Mouse (Mus musculus) myocyte (in vitro differentiated cells): ENCODE data around the gene Hectd2. TPM values are rescaled to one million over a fixed set of nuclear protein-coding genes. Genes with fewer than 3 reads are reported as not detected.

Experiments used
- H3K27me3 ChIP-seq: one replicate; pipeline ENCODE4 v1.6.1; 2011; ENCODE audit not compliant: control insufficient read depth, insufficient read depth, insufficient read length
- H3K36me3 ChIP-seq: one replicate; pipeline ENCODE4 v1.6.1; 2011; ENCODE audit not compliant: control insufficient read depth, insufficient read depth
- H3K4me2 ChIP-seq: one replicate; pipeline ENCODE4 v1.6.1; 2011; ENCODE audit warnings: low read depth, control low read depth
- H3K4me3 ChIP-seq: one replicate; pipeline ENCODE4 v1.5.1; 2011; ENCODE audit warnings: mild to moderate bottlenecking, control low read depth, moderate library complexity
- H3K79me2 ChIP-seq: one replicate; pipeline ENCODE4 v1.6.1; 2011; ENCODE audit not compliant: control insufficient read depth, insufficient read depth
- H3ac ChIP-seq: one replicate; pipeline ENCODE4 v1.6.1; 2011; ENCODE audit not compliant: control insufficient read depth, insufficient read length
- CEBPB ChIP-seq: IDR thresholded peaks from 2 replicates; pipeline ENCODE4 v1.6.1; 2011; ENCODE audit warnings: mild to moderate bottlenecking, moderate library complexity; ENCODE audit not compliant: poor library complexity, insufficient read depth, severe bottlenecking
- E2F4 ChIP-seq: IDR thresholded peaks from one replicate; pipeline ENCODE4 v1.6.1; 2011; ENCODE audit warnings: mild to moderate bottlenecking, control low read depth, moderate library complexity; ENCODE audit not compliant: insufficient read depth
- MAX ChIP-seq: IDR thresholded peaks from one replicate; pipeline ENCODE4 v1.6.1; 2011; ENCODE audit warnings: low read depth, mild to moderate bottlenecking, control low read depth
- MYOD1 ChIP-seq, 3 experiments: IDR thresholded peaks; one replicate each; pipeline ENCODE4 v1.6.1; 2011; ENCODE audit warnings: control low read depth in 2 of 3, low read depth in 2 of 3, mild to moderate bottlenecking in 2 of 3, moderate library complexity in 1 of 3; ENCODE audit not compliant: insufficient read length in 2 of 3, control insufficient read depth in 1 of 3
- MYOG ChIP-seq, 3 experiments: IDR thresholded peaks; one replicate each; pipeline ENCODE4 v1.6.1; 2011; ENCODE audit warnings: control low read depth in 2 of 3, low read depth in 2 of 3, mild to moderate bottlenecking in 2 of 3; ENCODE audit not compliant: insufficient read length in 2 of 3, control insufficient read depth in 1 of 3, insufficient read depth in 1 of 3
- POLR2A ChIP-seq: IDR thresholded peaks from one replicate; pipeline ENCODE4 v1.6.1; 2011; ENCODE audit warnings: low read depth, mild to moderate bottlenecking, control low read depth, moderate library complexity; ENCODE audit not compliant: insufficient read length
- POLR2AphosphoS2 ChIP-seq: IDR thresholded peaks from one replicate; pipeline ENCODE4 v1.6.1; 2011; ENCODE audit warnings: low read depth, control low read depth; ENCODE audit not compliant: insufficient read length
- REST ChIP-seq: IDR thresholded peaks from one replicate; pipeline ENCODE4 v1.6.1; 2011; ENCODE audit warnings: mild to moderate bottlenecking, control low read depth, moderate library complexity; ENCODE audit not compliant: insufficient read depth, insufficient read length
- SRF ChIP-seq: IDR thresholded peaks from one replicate; pipeline ENCODE4 v1.6.1; 2011; ENCODE audit warnings: low read depth; ENCODE audit not compliant: control insufficient read depth, insufficient read length
- TCF12 ChIP-seq: IDR thresholded peaks from one replicate; pipeline ENCODE4 v1.6.1; 2011; ENCODE audit warnings: mild to moderate bottlenecking, control low read depth; ENCODE audit not compliant: poor library complexity, insufficient read depth, severe bottlenecking
- TCF3 ChIP-seq: IDR thresholded peaks from one replicate; pipeline ENCODE4 v1.6.1; 2011; ENCODE audit warnings: low read depth, control low read depth; ENCODE audit not compliant: insufficient read length
- USF1 ChIP-seq: IDR thresholded peaks from one replicate; pipeline ENCODE4 v1.6.1; 2011; ENCODE audit warnings: low read depth, mild to moderate bottlenecking, control low read depth, moderate library complexity
- polyA plus RNA-seq: library from polyadenylated mRNA; unstranded; fragments of >200 nt; fragmentation: generic; extraction: Trizol; gene quantifications from one replicate; pipeline ENCODE4 v1.2.1, GENCODE M21; 2012; ENCODE audit warnings: missing spikeins

The Hectd2 gene
- polyA plus RNA-seq, 1 experiment, result 0.88 TPM

DNA sequence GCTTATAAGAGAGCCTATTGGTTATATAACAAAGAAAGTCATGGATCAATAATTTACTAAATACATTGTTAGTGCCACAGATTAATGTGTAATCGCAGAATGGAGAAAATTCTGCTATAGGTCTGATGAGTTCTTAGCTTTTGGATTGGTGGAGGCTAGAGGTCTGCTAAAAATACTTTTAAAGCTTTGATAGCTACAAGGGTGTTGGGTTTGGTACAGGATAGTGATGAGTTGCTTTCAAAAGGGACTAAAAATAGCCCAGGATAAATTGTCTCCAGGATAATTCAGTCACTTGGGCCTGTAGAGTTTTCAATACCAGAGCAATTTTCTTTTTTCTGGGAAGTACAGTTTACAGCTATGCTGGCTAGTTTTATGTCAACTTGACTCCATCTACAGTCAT is 108.3 kb downstream of the Hectd2 start:
- H3K4me2 ChIP-seq, result no peak overlapping the region
- no peaks in the 10 kb centered on the region for H3K36me3 ChIP-seq
- no peaks in the 10 kb centered on the region for H3K27me3 ChIP-seq
- TF ChIP-seq E2F4, result no peak
- no peak for TF ChIP-seq CEBPB
- TF ChIP-seq MYOG (IDR thresholded peaks at IDR 0.05; ENCODE audit: control insufficient read depth in 1 of 3, insufficient read depth in 1 of 3, insufficient read length in 2 of 3, low read depth in 2 of 3), result no peak
- no peak for TF ChIP-seq TCF3
- H3K4me3 ChIP-seq, result no peak overlapping the region
- H3ac ChIP-seq, result no peak overlapping the region
- no peaks in the 10 kb centered on the region for H3K79me2 ChIP-seq

DNA sequence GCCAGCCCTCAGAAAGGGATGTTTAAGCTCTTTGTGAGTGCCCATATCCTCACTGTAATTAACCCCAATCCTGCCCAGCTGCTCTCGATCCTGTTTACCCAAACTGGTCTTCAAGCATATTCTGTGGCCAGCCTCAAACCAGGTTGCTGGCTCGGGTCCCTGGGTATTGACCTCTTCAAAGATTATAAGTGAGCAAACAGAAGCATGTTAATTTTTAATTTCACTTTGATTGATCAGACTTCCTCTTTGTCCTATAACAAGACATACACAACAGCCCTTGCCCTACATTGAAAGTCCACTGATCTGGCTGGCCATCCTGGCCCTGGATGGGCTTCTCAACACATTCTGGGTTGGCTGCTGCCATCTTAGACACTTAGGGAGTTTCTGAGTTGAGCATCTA is 109.5 kb downstream of the Hectd2 start:
- Histone ChIP-seq H3K79me2 (no peaks in the 10 kb centered on the region), H3K4me2 (no peak overlapping the region), H3K36me3 (no peaks in the 10 kb centered on the region), H3K4me3 (no peak overlapping the region), H3K27me3 (no peaks in the 10 kb centered on the region), H3ac (no peak overlapping the region)
- no peak for TF ChIP-seq POLR2AphosphoS2

DNA sequence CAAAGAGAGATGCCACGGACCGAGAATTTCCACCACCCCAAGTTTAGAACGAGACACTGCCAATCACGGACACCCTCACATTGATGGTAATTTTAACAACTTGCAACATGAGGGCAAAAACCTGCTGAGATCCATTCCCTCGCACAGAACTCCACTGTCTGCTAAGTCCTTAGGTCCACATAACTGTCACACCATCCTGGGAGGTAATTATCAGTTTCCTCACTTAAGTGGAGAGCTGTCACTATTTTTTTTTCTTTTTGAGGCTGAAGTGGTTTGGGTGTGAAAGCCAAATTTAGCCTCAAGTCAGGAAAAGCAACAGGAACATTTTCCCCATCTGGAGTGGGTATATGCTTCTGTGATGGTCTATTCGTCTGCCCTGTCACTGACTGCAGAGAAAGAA is 110.0 kb downstream of the Hectd2 start:
- TF ChIP-seq SRF (no peak), USF1 (no peak), POLR2AphosphoS2 (no peak), POLR2A (no peak), TCF3 (no peak), MYOD1 (IDR thresholded peaks at IDR 0.05; ENCODE audit: control insufficient read depth in 1 of 3, insufficient read length in 2 of 3, low read depth in 2 of 3) (no peak), TCF12 (no peak), REST (no peak), E2F4 (no peak), MAX (no peak), CEBPB (no peak), MYOG (IDR thresholded peaks at IDR 0.05; ENCODE audit: control insufficient read depth in 1 of 3, insufficient read depth in 1 of 3, insufficient read length in 2 of 3, low read depth in 2 of 3) (no peak)
- no peak overlapping the region for H3ac ChIP-seq
- H3K79me2 ChIP-seq, result no peaks in the 10 kb centered on the region
- no peaks in the 10 kb centered on the region for H3K36me3 ChIP-seq
- H3K4me2 ChIP-seq, result no peak overlapping the region
- H3K4me3 ChIP-seq, result no peak overlapping the region
- no peaks in the 10 kb centered on the region for H3K27me3 ChIP-seq

DNA sequence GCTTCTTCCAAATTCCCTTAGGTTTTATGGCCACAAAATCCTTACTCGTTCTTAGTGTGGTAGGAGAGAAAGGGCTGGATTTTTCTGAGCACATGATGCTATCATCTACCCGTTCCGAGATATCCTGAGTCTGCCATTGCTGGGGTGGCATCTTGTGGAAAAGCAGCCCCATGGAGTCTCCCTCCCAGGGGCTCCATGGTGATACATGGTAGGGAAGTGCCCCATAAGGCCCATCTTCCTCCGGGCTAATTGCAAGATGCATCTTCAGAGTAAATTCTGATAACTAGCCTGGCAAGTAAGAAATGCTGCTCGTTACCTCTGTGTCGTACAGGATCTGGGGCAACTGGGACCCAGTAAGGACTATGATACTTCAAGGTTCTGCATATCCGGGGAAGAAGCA is 110.8 kb downstream of the Hectd2 start:
- no peak overlapping the region for H3K4me3 ChIP-seq

DNA sequence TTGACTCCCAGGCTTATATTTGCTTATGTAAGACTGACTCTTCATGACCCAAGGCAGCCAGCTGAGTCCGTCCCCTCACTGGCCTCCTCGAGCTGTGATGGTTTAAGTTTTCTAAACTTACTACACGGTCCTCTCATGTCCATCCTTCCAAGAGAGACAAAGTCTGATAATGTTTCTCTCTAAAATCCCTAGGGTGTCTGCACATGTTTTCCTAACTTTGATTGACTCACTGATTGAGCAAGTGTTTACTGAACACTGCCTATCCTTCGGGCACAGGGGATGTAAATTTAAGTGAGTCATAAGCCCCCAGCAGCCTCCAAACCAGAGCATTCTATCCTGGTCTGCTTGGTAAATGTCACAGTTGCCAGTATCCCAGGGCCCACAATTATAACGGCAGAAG is 111.2 kb downstream of the Hectd2 start:
- Histone ChIP-seq H3K27me3 (no peaks in the 10 kb centered on the region), H3K4me3 (no peak overlapping the region), H3K4me2 (no peak overlapping the region), H3K36me3 (no peaks in the 10 kb centered on the region), H3ac (no peak overlapping the region), H3K79me2 (no peaks in the 10 kb centered on the region)
- TF ChIP-seq CEBPB (0 out of 2 replicates have a peak, but pooled peaks have one; percentile 9), POLR2A (no peak)

More for the DNA sequence above, 110.8 kb downstream of the Hectd2 start:
- no peaks in the 10 kb centered on the region for H3K79me2 ChIP-seq
- no peaks in the 10 kb centered on the region for H3K27me3 ChIP-seq
- H3K36me3 ChIP-seq, result no peaks in the 10 kb centered on the region
- H3ac ChIP-seq, result no peak overlapping the region
- no peak overlapping the region for H3K4me2 ChIP-seq
- no peak for TF ChIP-seq CEBPB
- no peak for TF ChIP-seq SRF
- TF ChIP-seq MYOG (IDR thresholded peaks at IDR 0.05; ENCODE audit: control insufficient read depth in 1 of 3, insufficient read depth in 1 of 3, insufficient read length in 2 of 3, low read depth in 2 of 3), result no peak
- TF ChIP-seq TCF12, result no peak
- no peak for TF ChIP-seq POLR2AphosphoS2
- no peak for TF ChIP-seq POLR2A
- no peak for TF ChIP-seq MAX
- TF ChIP-seq TCF3, result no peak
- TF ChIP-seq E2F4, result no peak
- TF ChIP-seq REST, result no peak

DNA sequence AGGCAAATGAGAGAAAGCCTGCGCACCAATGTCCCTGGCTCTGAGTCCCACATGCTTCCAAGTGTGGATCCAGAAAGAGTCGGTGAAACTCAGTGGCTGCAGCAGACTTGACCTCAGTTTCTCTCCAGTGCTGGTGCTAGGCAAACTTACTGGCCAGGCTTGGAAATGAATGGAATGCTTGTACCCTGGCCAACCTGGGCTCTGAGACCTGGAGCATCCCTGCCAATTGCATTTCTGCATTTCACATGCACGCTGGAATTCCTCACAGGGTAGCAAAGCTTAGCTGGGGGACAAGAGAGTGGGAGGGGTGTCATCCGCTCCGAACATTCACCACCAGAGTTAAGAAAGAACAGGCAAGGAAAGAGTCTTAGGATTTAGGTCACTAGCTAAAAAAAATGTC is 112.0 kb downstream of the Hectd2 start:
- no peak for TF ChIP-seq TCF3
- no peak for TF ChIP-seq REST
- TF ChIP-seq USF1, result no peak
- TF ChIP-seq POLR2AphosphoS2, result no peak
- TF ChIP-seq E2F4, result no peak
- no peak for TF ChIP-seq MYOD1 (IDR thresholded peaks at IDR 0.05; ENCODE audit: control insufficient read depth in 1 of 3, insufficient read length in 2 of 3, low read depth in 2 of 3)
- TF ChIP-seq POLR2A, result no peak
- no peak for TF ChIP-seq MYOG (IDR thresholded peaks at IDR 0.05; ENCODE audit: control insufficient read depth in 1 of 3, insufficient read depth in 1 of 3, insufficient read length in 2 of 3, low read depth in 2 of 3)
- no peak for TF ChIP-seq CEBPB
- no peak for TF ChIP-seq MAX
- no peak overlapping the region for H3K4me3 ChIP-seq

More for the DNA sequence above, 112.0 kb downstream of the Hectd2 start:
- H3K27me3 ChIP-seq, result no peaks in the 10 kb centered on the region
- H3K79me2 ChIP-seq, result no peaks in the 10 kb centered on the region
- no peak overlapping the region for H3K4me2 ChIP-seq
- H3ac ChIP-seq, result no peak overlapping the region
- no peaks in the 10 kb centered on the region for H3K36me3 ChIP-seq
